Mouse (Mus musculus): ENCODE measurements around the gene Osm.

- no peak for TF ChIP-seq CTCF (IDR thresholded peaks at IDR 0.05; ENCODE audit: low read depth)
- no peak for TF ChIP-seq EP300 (IDR thresholded peaks at IDR 0.05; ENCODE audit: low read depth)
Measured at GRCm38 (mm10) chr11:4235665-4236545, at the start of gene Osm.

Data from heart, postnatal 0 days (tissue).